Mouse (Mus musculus): ENCODE measurements around the gene Whamm. TPM values are rescaled to one million over a fixed set of nuclear protein-coding genes. Genes with fewer than 3 reads are reported as not detected.
A peak's percentile ranks its signal among the peaks of the same experiment; 100 is the strongest.

The Whamm gene
- polyA plus RNA-seq, 1 experiment from 2014 or later = 3.9 TPM

GRCm38 (mm10) chr7:81626460-81626859 is 55.4 kb downstream of the Whamm start:
- Histone ChIP-seq H3K4me2 (ENCODE audit: low read depth, low read length) (no peak overlapping the region), H3K27me3 (ENCODE audit: control insufficient read depth, insufficient read depth, low read length) (no peaks in the 10 kb centered on the region), H3K4me3 (ENCODE audit: low read length) (no peak overlapping the region), H3K36me3 (ENCODE audit: control insufficient read depth, insufficient read depth) (peaks cover 3% of the 10 kb centered on the region; the same call in 1 of the 2 replicates), H3K9me3 (replicated peaks; ENCODE audit: control insufficient read depth, low read length) (peaks cover 5% of the 10 kb centered on the region), H3K27ac (ENCODE audit: low read length) (no peak overlapping the region), H3K4me1 (ENCODE audit: control insufficient read depth, insufficient read depth, low read length) (no peaks in the 10 kb centered on the region), H3K9ac (ENCODE audit: low read length) (no peak overlapping the region)
- WGBS = 86% methylated on average over 2 of the region's 2 CpGs
- ATAC-seq (replicated peaks; ENCODE audit: extremely low read depth, insufficient read depth, low FRiP score) = no peak

GRCm38 (mm10) chr7:81631261-81631660 is 60.2 kb downstream of the Whamm start:
- peaks cover 3% of the 10 kb centered on the region for H3K9me3 ChIP-seq (replicated peaks; ENCODE audit: control insufficient read depth, low read length)
- WGBS = 91% methylated on average over 8 of the region's 8 CpGs
- no peaks in the 10 kb centered on the region for H3K4me1 ChIP-seq (ENCODE audit: control insufficient read depth, insufficient read depth, low read length)
- peaks cover 2% of the 10 kb centered on the region; the same call in 1 of the 2 replicates for H3K36me3 ChIP-seq (ENCODE audit: control insufficient read depth, insufficient read depth)
- H3K4me3 ChIP-seq (ENCODE audit: low read length) = no peak overlapping the region
- H3K9ac ChIP-seq (ENCODE audit: low read length) = no peak overlapping the region
- H3K27ac ChIP-seq (ENCODE audit: low read length) = no peak overlapping the region
- no peaks in the 10 kb centered on the region for H3K27me3 ChIP-seq (ENCODE audit: control insufficient read depth, insufficient read depth, low read length)
- no peak overlapping the region for H3K4me2 ChIP-seq (ENCODE audit: low read depth, low read length)
- ATAC-seq (replicated peaks; ENCODE audit: extremely low read depth, insufficient read depth, low FRiP score) = no peak

- no peak overlapping the region for H3K4me3 ChIP-seq (ENCODE audit: low read length)
- no peak for ATAC-seq (replicated peaks; ENCODE audit: extremely low read depth, insufficient read depth, low FRiP score)
- no peak overlapping the region for H3K27ac ChIP-seq (ENCODE audit: low read length)
- no peak overlapping the region for H3K9ac ChIP-seq (ENCODE audit: low read length)
- 87% methylated on average over 6 of the region's 6 CpGs for WGBS
- H3K36me3 ChIP-seq (ENCODE audit: control insufficient read depth, insufficient read depth) = no peaks in the 10 kb centered on the region; the same call in 1 of the 2 replicates
- H3K9me3 ChIP-seq (replicated peaks; ENCODE audit: control insufficient read depth, low read length) = no peaks in the 10 kb centered on the region
- no peaks in the 10 kb centered on the region for H3K4me1 ChIP-seq (ENCODE audit: control insufficient read depth, insufficient read depth, low read length)
- no peaks in the 10 kb centered on the region for H3K27me3 ChIP-seq (ENCODE audit: control insufficient read depth, insufficient read depth, low read length)
- no peak overlapping the region for H3K4me2 ChIP-seq (ENCODE audit: low read depth, low read length)
Measured at GRCm38 (mm10) chr7:81632586-81632985, 61.5 kb downstream of the Whamm start.

- H3K4me1 ChIP-seq (ENCODE audit: control insufficient read depth, insufficient read depth, low read length) = peaks cover 27% of the 10 kb centered on the region
- 20% methylated on average over 6 of the region's 6 CpGs for WGBS
- ATAC-seq (replicated peaks; ENCODE audit: extremely low read depth, insufficient read depth, low FRiP score) = peak; percentile 68; the same call in 1 of the 2 replicates
- H3K4me3 ChIP-seq (ENCODE audit: low read length) = no peak overlapping the region
- H3K27me3 ChIP-seq (ENCODE audit: control insufficient read depth, insufficient read depth, low read length) = no peaks in the 10 kb centered on the region
- H3K9me3 ChIP-seq (replicated peaks; ENCODE audit: control insufficient read depth, low read length) = no peaks in the 10 kb centered on the region
- no peaks in the 10 kb centered on the region for H3K36me3 ChIP-seq (ENCODE audit: control insufficient read depth, insufficient read depth)
- H3K27ac ChIP-seq (ENCODE audit: low read length) = peak overlapping the region; percentile 61; the same call in 1 of the 2 replicates
- no peak overlapping the region for H3K4me2 ChIP-seq (ENCODE audit: low read depth, low read length)
- no peak overlapping the region for H3K9ac ChIP-seq (ENCODE audit: low read length)
Measured at GRCm38 (mm10) chr7:81641101-81641500, 70.0 kb downstream of the Whamm start.

GRCm38 (mm10) chr7:81644551-81645235 is 73.6 kb downstream of the Whamm start:
- ATAC-seq (replicated peaks; ENCODE audit: extremely low read depth, insufficient read depth, low FRiP score) = peak; percentile 39; the same call in 1 of the 2 replicates
- no peak overlapping the region for H3K4me3 ChIP-seq (ENCODE audit: low read length)
- no peaks in the 10 kb centered on the region for H3K27me3 ChIP-seq (ENCODE audit: control insufficient read depth, insufficient read depth, low read length)
- peak overlapping the region; percentile 30; the same call in 1 of the 2 replicates for H3K4me2 ChIP-seq (ENCODE audit: low read depth, low read length)
- peaks cover 27% of the 10 kb centered on the region for H3K4me1 ChIP-seq (ENCODE audit: control insufficient read depth, insufficient read depth, low read length)
- no peaks in the 10 kb centered on the region for H3K9me3 ChIP-seq (replicated peaks; ENCODE audit: control insufficient read depth, low read length)
- H3K36me3 ChIP-seq (ENCODE audit: control insufficient read depth, insufficient read depth) = no peaks in the 10 kb centered on the region
- 47% methylated on average over 7 of the region's 7 CpGs for WGBS
- H3K27ac ChIP-seq (ENCODE audit: low read length) = peak overlapping the region; percentile 67
- H3K9ac ChIP-seq (ENCODE audit: low read length) = no peak overlapping the region

MicroRNAs encoded within 50 kb of the gene (microRNA counts, 519-probe panel; counts per million panel counts)
- 1,400 counts per million, percentile 8 among the panel's probes with 10 or more counts for microRNA mmu-miR-1839-3p
- 2,433 counts per million, percentile 55 among the panel's probes with 10 or more counts for microRNA mmu-miR-1839-5p

Other genes with a start within 250 kb of the Whamm start
- 728 and 790 TPM in 2 replicates for gene Rps17, start 226.0 kb upstream of the Whamm start, polyA plus RNA-seq (2015; fragmentation: Nextera tagmentation; extraction: Ambion mirVana)
- 2.4 and 5.0 TPM in 2 replicates for gene Cpeb1, start 115.8 kb upstream of the Whamm start, polyA plus RNA-seq (2015; fragmentation: Nextera tagmentation; extraction: Ambion mirVana)
- gene Ap3b2, start 77.3 kb upstream of the Whamm start, polyA plus RNA-seq (2015; fragmentation: Nextera tagmentation; extraction: Ambion mirVana) = 0.82 and 0.84 TPM in 2 replicates
- gene BC048679, start 73.0 kb upstream of the Whamm start, polyA plus RNA-seq (2015; fragmentation: Nextera tagmentation; extraction: Ambion mirVana) = not detected in 2 replicates
- gene Fsd2, start 4.3 kb upstream of the Whamm start, polyA plus RNA-seq (2015; fragmentation: Nextera tagmentation; extraction: Ambion mirVana) = 76.3 and 83.4 TPM in 2 replicates
- gene Homer2, start 136.3 kb downstream of the Whamm start, polyA plus RNA-seq (2015; fragmentation: Nextera tagmentation; extraction: Ambion mirVana) = 53.9 and 59.9 TPM in 2 replicates
- gene Ramac, start 191.7 kb downstream of the Whamm start, polyA plus RNA-seq (2015; fragmentation: Nextera tagmentation; extraction: Ambion mirVana) = 83.3 and 106 TPM in 2 replicates
- gene 3110040N11Rik, start 218.2 kb downstream of the Whamm start, polyA plus RNA-seq (2015; fragmentation: Nextera tagmentation; extraction: Ambion mirVana) = 35.6 and 42.4 TPM in 2 replicates